Mouse (Mus musculus): ENCODE results near the gene Raly.
A peak's percentile ranks its signal among the peaks of the same experiment; 100 is the strongest.

Gene Raly

GRCm38 (mm10) chr2:154782856-154783650 is 7.8 kb upstream of the Raly start:
- no peak for DNase-seq (ENCODE audit: low read depth, low spot score)

GRCm38 (mm10) chr2:154785284-154785683 is 5.6 kb upstream of the Raly start:
- DNase-seq (ENCODE audit: low read depth, low spot score), result no peak

GRCm38 (mm10) chr2:154786187-154786586 is 4.7 kb upstream of the Raly start:
- no peak for DNase-seq (ENCODE audit: low read depth, low spot score)

GRCm38 (mm10) chr2:154786776-154787175 is 4.1 kb upstream of the Raly start:
- DNase-seq (ENCODE audit: low read depth, low spot score), result no peak

GRCm38 (mm10) chr2:154789381-154789780 is 1.5 kb upstream of the Raly start:
- DNase-seq (ENCODE audit: low read depth, low spot score), result no peak

- DNase-seq (ENCODE audit: low read depth, low spot score), result peak; percentile 12
Observed at GRCm38 (mm10) chr2:154789977-154790655, 780 bp upstream of the Raly start.

- DNase-seq (ENCODE audit: low read depth, low spot score), result peak; percentile 81
Observed at GRCm38 (mm10) chr2:154791661-154792642, 1.1 kb downstream of the Raly start.

- DNase-seq (ENCODE audit: low read depth, low spot score), result no peak
Observed at GRCm38 (mm10) chr2:154803372-154803771, 12.5 kb downstream of the Raly start.

- DNase-seq (ENCODE audit: low read depth, low spot score), result no peak
Observed at GRCm38 (mm10) chr2:154803845-154804244, 12.9 kb downstream of the Raly start.

- DNase-seq (ENCODE audit: low read depth, low spot score), result peak; percentile 27
Observed at GRCm38 (mm10) chr2:154807689-154808088, 16.8 kb downstream of the Raly start.

GRCm38 (mm10) chr2:154809107-154809762 is 18.3 kb downstream of the Raly start:
- DNase-seq (ENCODE audit: low read depth, low spot score), result peak; percentile 17

- no peak for DNase-seq (ENCODE audit: low read depth, low spot score)
Observed at GRCm38 (mm10) chr2:154810821-154811220, 19.9 kb downstream of the Raly start.

- no peak for DNase-seq (ENCODE audit: low read depth, low spot score)
Observed at GRCm38 (mm10) chr2:154813426-154813825, 22.5 kb downstream of the Raly start.

GRCm38 (mm10) chr2:154817089-154817488 is 26.2 kb downstream of the Raly start:
- DNase-seq (ENCODE audit: low read depth, low spot score), result no peak

GRCm38 (mm10) chr2:154817788-154818187 is 26.9 kb downstream of the Raly start:
- DNase-seq (ENCODE audit: low read depth, low spot score), result peak; percentile 62

GRCm38 (mm10) chr2:154818599-154818998 is 27.7 kb downstream of the Raly start:
- no peak for DNase-seq (ENCODE audit: low read depth, low spot score)

GRCm38 (mm10) chr2:154820346-154820745 is 29.4 kb downstream of the Raly start:
- no peak for DNase-seq (ENCODE audit: low read depth, low spot score)

GRCm38 (mm10) chr2:154826054-154826538 is 35.2 kb downstream of the Raly start:
- DNase-seq (ENCODE audit: low read depth, low spot score), result peak; percentile 17

- no peak for DNase-seq (ENCODE audit: low read depth, low spot score)
Observed at GRCm38 (mm10) chr2:154827521-154827920, 36.6 kb downstream of the Raly start.

- DNase-seq (ENCODE audit: low read depth, low spot score), result no peak
Observed at GRCm38 (mm10) chr2:154832471-154832870, 41.6 kb downstream of the Raly start.

Measured in CD4-positive, CD25-positive, alpha-beta regulatory T cell, adult 2 months (primary cell).